Mouse (Mus musculus) A20 (cell line): Measurements from ENCODE around the gene Thsd4.
"Not testable (repeated sequence)": the region's sequence is repeated elsewhere in the genome, so short reads cannot be mapped to it uniquely, and the experiment has no call there.

Source experiments
- DNase-seq: peaks from one replicate; pipeline ENCODE4 v3.0.0-alpha.2; 2011; ENCODE audit warnings: low read depth, low spot score

Gene Thsd4

DNA sequence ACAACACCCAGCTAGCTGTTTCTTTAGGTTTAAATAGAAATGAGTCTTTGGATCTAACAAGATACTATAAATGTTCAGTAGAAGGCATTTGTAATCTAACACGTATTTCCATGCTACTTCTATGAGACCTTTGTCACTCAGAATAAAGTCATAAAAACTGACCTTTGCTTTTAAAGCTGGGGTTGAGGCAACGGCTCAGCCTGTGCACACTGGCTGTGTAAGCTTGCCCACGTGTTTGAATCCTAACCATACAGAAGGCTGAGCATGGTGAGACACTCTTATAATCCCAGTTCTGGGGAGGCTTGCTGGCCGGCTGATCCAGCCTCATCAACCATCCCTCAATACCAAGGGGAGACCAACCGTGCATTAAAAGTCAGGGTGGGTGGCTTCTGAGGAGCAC, 214.4 kb downstream of the Thsd4 start:
- no peak for DNase-seq

DNA sequence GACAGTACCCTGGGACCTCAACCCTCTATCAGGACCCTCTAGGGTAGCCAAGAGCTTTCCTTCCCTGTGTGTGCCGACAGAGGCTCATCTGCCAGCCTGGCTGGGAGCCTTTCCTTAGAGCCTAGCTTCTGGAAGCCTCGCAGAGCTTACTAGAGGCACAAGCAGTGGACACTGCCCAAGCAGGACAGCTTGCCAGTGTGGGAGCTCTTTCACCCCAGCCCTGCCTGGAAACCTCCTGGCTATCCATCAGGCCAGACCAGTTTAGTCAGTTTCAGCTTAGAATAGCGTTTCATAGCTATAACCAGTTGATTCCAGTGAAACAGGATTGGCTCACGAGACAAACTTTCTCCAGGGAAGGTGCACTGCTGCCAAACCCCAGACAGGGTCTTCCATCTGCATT, 215.6 kb downstream of the Thsd4 start:
- no peak for DNase-seq

DNA sequence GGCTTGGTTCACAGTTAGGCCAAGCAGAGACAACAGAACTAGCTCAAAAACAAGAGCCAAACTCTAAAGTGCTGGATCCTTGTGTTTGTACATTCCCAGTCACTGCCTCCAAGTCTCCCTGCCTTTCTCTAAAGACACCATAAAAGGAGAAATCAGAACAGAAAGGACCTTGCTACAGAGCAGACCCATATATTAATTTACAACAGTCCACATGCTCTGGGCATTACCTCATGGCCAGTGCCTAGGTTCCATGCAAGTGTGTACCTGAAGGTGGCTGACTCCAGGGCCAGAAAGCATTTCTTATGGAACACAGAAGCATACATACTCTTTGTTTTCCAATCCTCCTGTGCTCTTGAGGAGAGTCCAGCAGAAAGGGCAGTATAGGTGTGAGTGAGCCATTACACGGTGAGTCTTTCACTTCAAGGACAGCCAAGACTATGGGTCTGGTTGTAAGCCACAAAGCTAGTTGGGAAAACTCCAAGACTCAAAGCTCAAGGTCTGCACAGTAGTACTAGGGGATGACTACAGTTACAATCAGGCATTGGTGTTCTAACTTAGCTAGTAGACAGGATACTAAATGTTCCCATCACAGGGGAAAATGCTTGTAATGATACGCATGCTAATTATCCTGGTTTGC, 216.5 kb downstream of the Thsd4 start:
- no peak for DNase-seq

DNA sequence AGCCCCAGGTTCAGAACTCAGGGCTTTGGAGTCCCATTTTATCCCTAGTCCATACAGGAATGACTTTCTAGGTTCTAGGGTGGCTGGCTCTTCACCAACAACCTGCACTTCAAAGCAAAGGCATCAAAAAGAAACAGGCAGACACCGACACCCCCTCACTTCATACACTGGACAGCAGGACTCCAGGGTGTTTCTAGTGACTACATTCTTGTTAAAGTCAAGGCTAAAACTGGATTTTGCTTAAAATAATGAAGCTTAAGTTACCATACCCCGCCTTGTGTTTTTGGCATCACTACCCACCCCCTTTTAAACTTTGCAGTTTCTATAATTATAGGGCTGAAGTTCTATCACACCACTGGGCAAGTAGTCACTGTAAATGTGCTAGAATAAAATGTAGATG, 225.6 kb downstream of the Thsd4 start:
- DNase-seq = no peak

DNA sequence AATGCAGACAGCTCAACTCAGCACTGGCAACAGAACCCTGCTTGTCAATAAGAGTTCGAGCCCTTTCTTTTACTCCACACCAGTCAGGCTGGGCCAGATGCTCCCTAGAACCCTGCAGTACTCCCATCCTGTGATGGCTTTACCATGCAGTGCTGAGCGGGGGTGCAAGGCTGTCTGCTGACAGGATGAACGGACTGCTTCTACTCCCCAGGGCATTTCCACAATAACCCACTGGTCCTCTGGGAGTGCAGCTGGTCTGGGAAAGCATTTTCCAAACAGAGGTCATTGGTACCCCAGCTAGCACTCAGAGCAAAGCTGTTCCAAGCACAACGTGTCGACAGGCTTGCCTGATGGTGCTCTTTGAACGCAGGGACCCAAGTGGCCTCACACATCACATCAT, 226.6 kb downstream of the Thsd4 start:
- DNase-seq = no peak

DNA sequence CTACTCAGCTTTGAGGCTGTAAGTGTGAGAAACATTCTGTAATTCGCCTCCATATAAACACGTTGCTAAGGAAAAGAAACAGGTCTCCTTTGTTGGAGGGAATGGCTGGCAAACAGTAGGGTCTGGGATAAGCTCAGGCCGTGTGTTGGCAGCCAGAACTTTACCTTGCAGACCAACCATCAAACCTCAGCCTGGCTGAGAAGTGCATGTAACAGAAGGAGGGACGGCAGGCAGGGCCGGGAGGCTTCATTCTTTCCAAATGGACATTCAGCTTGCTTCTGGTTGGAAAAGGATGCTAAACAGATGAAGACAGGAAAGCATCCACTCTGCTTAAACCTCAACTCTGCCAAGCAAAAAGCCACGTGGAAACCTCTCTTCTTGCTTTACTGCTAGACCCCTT, 228.7 kb downstream of the Thsd4 start:
- DNase-seq = no peak

DNA sequence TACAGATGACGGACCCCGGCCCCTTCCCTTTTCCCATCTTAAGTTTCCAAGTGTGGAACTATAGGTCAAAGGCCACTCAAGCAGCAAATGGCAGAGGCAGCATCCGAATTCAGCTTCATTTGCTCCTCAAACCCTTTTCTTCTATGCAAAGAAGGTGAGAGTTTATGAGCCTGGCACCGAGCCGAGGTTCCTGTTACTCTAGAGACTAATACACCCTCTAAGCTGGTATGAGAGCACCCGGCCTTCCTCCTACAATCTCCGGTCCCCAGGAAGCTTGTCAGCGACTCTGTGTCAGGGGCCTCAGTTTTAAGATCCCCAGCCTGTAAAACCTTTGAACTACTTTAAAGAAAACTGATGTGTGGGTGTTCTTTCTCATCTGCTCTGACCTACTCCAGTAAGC, 231.1 kb downstream of the Thsd4 start:
- DNase-seq = no peak

DNA sequence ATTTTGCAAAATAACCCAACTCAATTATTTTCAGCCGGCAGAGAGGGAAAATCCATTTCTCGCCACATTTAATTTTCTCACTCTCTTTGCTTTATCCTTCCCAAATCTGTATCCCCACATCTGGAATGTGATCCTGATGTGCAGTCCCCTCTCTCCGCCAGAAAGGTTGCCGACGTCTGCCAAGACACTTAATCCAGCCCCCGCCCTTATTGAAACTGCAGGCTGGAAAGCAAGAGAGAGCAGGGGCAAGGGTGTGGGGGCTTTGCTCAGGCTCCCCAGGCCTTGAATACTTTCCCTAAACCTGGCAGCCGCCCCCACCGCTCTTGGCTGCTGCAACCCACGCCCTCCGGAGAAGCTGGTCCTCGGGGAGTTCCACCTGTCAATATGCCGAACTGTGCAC, 233.1 kb downstream of the Thsd4 start:
- no peak for DNase-seq

DNA sequence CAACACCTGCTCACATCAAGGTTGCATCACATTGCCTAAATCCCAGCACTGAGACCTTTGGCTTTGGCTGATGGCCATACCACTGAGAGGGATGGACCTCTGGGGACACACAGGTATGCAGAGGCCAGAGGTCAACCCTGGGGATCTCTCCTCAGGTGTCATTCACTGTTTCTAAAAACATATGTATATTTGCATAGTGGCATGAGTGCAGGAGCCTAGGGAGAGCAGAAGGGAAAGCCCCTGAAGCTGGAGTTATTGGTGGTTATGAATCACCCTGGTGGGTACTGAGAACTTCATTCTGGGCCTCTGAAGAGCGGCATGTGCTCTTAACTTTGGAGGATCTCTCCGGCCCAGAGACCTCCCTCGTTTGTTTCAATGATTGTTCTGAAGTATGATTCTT, 235.5 kb downstream of the Thsd4 start:
- DNase-seq = no peak

DNA sequence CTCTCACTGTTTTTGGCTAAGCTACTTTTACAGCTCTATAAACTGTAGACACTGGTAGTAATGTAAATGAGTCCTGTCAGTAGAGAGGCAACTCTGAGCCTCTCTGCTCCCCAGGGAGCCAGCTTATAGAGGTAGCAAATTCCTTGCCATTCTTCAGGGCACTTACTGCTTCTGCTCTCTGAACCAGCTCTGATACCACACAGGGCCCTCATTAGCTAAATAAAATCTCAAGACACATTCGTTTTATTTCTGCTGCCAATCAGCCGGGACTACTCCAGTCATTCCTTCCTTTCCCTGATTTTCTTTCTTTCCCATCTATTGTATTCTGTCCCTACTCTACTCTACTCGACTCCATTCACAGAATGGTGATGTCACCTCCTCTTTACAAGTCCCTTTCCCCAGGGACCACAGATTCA, 236.8 kb downstream of the Thsd4 start:
- DNase-seq = no peak

DNA sequence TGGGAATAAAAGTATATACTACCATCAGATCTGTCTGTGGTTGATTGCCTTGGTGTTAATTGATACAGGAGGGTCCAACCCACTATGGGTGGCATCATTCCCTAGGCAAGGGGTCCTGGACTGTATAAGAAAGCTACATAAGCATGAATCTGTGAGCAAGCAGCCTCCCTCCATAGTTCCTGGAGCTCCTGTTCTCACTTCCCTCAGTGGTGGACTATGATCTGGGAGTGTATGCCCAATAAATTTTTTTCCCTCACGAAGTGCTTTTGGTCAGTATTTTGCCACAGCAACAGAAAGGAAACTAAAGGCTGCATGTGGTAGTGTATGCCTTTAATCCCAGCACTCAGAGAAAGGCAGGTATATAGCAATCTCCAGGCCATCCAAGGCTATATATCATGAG, 237.5 kb downstream of the Thsd4 start:
- DNase-seq = no peak

DNA sequence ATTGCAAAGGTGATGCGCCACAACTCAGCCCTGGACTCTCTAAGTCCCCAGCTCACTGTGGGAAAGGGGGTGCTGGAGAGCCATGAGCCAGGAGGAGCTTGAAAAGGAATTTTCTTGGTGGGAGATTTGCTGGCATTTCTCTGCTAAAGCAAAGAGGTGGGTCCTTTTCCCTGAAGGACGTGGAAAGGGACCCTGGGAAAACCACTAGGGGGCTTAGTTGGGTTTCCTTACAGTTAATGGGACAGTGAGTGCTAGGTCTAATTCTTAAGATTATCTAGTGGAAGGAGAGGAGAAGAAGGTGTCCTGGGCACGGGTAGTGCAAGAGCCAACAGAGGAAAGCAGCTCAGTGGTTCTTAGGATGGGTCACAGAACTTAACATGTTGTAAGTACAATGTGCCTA, 238.3 kb downstream of the Thsd4 start:
- no peak for DNase-seq

DNA sequence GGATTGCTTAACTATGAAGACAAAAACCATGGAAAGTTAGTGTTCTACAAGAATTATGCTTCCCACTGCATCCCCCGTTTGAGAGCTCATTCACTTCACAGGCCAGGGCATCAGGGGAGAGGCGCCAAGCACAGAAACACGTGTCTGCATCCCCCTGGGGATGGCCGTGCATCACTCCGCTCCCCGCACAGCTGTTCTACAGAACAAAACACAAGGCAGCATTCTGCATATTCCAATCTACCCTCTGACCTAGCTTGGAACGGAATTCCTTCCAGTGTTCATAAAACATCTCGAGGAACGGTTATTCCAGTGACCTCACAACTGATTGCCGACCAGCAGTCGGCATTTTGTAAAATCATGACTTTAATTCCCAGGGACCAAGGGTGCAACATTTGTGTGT, 240.6 kb downstream of the Thsd4 start:
- no peak for DNase-seq

DNA sequence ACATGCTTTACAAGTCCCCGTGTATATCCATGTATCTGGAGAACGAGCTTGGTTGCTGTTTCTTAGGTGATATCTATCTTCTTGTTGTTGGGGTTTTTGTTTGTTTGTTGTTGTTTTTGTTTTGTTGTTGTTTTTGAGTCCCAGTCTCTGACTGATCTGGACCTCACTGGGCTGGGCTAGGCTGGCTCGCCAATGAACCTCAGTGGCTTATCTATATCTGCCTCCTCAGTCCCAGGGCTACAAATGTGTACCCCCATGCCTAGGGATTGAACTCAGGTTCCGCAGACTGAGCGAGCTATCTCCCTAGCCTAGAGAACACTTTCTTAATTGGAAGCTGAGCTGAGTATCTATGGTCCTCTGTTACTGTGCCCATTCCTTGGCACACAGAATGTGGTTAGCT, 241.1 kb downstream of the Thsd4 start:
- no peak for DNase-seq

DNA sequence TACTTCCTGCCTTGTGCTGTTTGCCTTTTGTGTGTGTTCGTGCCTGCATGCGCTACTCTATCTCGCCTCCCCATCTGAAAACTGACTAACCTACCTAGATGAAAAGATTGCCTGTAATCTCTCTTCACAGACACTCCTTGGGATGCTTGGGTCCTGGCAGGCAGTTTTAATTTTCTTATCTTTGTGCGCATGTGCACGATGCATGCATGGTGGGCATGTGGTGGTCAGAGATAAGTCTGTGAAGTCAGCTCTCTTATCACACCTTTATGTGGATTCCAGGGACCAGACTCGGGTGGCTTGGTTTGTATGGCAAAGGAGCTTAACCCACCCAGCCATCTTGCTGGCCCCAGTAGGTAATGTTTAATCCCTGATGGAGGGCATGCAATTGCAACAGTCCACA, 242.3 kb downstream of the Thsd4 start:
- no peak for DNase-seq

DNA sequence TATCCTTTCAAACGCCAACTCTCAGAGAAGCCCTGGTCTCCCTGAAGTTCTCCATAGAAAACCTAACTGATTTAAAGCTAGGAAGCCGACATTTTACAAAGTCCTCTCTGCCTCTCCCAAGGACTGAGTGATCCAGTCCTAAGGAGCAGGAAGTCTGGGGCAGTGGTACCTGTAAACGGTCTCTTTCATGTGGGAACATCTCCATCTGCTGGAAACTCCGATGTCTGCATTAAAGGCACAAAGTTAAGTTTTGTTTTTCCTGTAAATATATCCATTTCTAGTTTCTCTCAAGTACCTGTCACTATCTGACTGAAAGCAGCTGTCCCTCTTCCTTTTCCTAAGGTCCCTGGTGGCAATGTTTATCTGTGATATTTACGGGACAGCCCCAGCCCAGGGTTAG, 245.5 kb downstream of the Thsd4 start:
- DNase-seq = no peak

DNA sequence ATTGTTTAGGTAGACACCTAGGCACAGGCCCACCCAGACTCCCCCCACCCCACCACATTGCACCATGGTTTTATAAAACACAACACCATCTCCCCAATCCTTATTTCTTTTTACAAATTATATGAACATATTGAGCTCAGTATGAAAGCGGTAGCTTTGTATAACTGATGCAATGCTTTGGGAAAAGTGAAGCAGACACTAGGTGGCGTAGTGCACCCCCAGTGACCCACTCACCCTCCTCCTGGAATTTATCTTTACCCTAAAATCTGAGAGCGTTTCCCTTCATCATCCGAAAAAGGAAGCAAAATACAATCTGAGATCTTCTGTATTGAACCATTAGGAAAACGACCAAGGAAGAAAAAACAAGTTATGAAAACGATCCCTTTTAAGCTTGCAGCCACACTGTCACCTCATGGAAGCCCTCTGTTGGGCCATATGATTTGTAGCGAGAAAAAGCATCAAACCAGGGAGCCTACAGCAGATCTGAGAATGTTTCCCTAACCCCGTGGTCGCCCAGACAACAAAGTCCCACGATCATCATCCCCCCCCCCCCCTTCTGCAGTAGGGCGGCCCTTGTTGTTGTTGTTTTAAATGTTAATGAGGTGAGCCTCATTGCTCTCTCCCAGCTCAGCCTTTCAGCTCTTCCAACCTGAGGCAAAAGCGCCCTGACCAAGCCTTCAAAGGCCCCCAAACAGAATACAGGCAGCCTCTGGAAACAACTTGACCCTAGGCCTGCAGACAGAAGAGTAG, 246.3 kb downstream of the Thsd4 start:
- peak; percentile 30 for DNase-seq

DNA sequence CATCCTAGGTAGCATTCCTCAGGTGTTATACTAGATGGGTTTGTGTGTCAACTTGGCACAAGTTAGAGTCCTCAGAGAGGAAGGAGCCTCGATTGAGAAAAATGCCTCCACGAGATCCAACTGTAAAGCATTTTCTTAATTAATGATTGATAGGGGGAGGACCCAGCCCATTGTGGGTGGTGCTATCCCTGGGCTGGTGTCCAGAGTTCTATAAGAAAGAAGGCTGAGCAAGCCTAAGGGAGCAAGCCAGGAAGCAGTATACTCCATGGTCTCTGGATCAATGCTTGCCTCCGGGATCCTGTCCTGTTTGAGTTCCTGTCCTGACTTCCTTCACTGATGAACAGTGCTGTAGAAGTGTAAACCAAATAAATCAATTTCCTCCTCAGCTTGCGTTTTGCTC, 247.3 kb downstream of the Thsd4 start:
- DNase-seq = no peak

DNA sequence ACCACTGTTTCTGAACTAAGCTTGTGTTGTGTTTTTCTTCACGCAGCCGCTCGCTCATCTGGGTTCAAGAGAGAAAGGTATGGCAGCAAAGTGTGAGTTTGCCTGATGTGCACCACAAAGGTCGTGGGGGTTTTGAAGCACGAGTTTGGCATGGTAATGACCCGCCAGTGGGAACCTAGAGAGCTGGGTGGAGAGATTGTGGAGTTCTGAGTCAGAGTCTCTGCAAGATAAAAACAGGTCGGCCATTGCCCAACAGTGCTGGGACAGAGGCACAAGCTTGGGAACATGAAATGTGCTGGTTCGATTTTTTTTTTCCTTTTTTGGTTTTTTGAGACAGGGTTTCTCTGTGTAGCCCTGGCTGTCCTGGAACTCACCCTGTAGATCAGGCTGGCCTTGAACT, 249.5 kb downstream of the Thsd4 start:
- not testable (repeated sequence) for DNase-seq

DNA sequence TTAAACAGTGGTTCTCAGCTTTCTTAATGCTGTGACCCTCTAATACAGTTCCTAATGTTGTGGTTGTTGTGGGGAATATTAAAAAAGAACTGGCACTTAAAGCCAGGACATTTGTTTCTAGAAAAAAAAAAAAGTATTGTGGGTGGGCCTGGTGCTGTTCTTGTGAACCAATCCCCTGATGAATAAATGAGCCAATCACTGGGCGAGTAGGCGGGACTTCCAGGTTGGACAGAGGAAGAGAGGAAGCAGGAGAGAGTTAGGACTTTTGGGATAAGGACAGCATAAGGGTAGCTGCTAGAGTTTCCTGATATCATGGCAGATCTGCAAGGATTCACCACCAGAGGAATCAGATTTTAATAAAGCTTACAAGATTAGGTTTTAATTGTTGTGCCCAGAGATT, 249.9 kb downstream of the Thsd4 start:
- peak; percentile 60 for DNase-seq

DNA sequence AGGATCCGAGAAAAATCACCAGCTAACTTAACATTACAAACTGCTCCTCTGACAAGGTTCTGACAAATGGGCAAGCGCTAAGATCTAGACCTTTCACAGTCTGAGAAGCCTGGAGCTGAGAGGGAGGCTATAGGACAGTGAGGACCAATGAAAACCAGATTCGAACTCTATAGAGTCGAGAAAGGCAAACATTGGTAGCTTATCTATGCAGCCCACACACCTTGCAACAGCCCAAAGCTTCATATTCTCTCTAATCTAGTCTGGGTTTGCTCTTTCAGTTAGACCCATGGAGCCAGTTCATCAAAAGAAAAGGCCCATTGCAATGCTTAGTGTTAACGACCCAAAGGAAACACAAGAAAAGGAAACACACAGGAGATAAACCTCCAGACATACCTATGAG, 252.0 kb downstream of the Thsd4 start:
- DNase-seq = no peak

DNA sequence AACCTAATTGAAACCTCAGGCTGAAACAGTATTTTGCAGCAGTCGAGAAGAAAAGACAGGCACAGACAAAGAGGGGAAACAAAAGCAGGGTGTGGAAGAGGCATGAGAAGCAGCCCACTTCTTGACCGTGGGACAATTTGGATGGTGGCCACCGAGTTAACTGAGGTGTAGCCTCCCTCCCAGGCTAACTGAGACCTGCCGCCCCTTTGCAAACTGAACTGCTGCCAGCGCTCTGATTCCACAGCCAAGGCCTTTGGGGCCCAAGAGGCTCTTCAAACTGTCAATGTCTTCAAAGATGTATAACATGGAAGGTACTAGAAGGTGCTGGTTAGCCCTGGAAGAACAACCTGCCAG, 254.6 kb downstream of the Thsd4 start:
- DNase-seq = no peak

DNA sequence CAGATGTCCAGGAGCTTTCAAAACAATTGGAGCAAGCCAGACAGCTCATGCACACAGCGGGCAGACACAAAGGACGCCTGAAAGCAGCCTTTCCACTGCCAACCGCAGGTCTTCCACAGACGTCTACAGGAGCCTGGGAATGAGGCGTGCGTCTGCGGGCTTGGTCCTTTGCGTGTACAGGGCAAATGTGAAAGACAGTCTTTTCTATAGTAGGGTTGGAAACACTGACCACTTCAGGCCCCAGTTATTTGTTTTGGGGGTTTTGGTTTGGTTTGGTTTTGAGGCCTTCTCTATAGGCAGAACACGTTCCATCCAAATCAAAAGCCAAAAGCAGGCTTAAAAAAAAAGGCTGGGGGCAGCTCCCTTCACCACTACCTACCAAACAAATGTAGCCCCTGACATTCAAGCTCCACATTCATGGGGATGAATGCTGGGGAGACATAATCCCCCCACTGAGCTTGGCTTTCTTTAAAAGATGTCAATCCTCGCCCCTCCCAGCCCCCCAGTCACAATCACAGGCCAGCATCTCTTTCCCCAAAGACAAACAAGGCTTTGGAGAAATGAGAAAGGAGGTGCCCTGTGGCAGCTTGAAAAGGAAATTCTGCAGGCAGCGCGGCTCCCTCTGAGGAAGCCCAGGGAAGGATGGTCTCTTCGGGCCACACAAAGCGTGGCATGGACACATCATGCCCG, 255.1 kb downstream of the Thsd4 start:
- DNase-seq = no peak
